Mouse (Mus musculus) neural tube, embryonic 14.5 days (tissue): ENCODE data around the gene Cog7. TPM values are rescaled to one million over a fixed set of nuclear protein-coding genes. Genes with fewer than 3 reads are reported as not detected.

ENCODE experiments used
- ATAC-seq: fragments of 200-750 bp; cut with Nextera tagmentation; 2 replicates; pipeline ENCODE4 v1.8.0; 2017; ENCODE audit warnings: low read depth, mild to moderate bottlenecking, moderate TSS enrichment, moderate library complexity
- H3K27ac ChIP-seq: fragments of 300-500 bp; sonication (generic); 2 replicates; pipeline ENCODE4 v1.5.1; 2014; ENCODE audit warnings: low read depth, mild to moderate bottlenecking, control low read depth, low read length, moderate library complexity, mixed read lengths
- H3K27me3 ChIP-seq: fragments of 300-500 bp; sonication (generic); 2 replicates; pipeline ENCODE4 v1.6.1; 2014; ENCODE audit warnings: low read length; ENCODE audit not compliant: control insufficient read depth, insufficient read depth
- H3K36me3 ChIP-seq: fragments of 300-500 bp; sonication (generic); 2 replicates; pipeline ENCODE4 v1.6.1; 2014; ENCODE audit warnings: low read length, mixed read lengths; ENCODE audit not compliant: control insufficient read depth, insufficient read depth
- H3K4me1 ChIP-seq: fragments of 300-500 bp; sonication (generic); 2 replicates; pipeline ENCODE4 v1.6.1; 2014; ENCODE audit warnings: low read length; ENCODE audit not compliant: control insufficient read depth, insufficient read depth
- H3K4me2 ChIP-seq: fragments of 300-500 bp; sonication (generic); 2 replicates; pipeline ENCODE4 v1.6.1; 2014; ENCODE audit warnings: mild to moderate bottlenecking, low read depth, low read length, control low read depth
- H3K4me3 ChIP-seq: fragments of 300-500 bp; sonication (generic); 2 replicates; pipeline ENCODE4 v1.5.1; 2014; ENCODE audit warnings: low read depth, low read length, control low read depth, mixed read lengths
- H3K9ac ChIP-seq: fragments of 300-500 bp; sonication (generic); replicated peaks from 2 replicates; pipeline ENCODE4 v1.6.1; 2014; ENCODE audit warnings: low read depth, mild to moderate bottlenecking, control low read depth, low read length, mixed read lengths
- H3K9me3 ChIP-seq: fragments of 300-500 bp; sonication (generic); 2 replicates; pipeline ENCODE4 v1.6.1; 2016; ENCODE audit warnings: low read length; ENCODE audit not compliant: control insufficient read depth
- WGBS: fragments of 180-500 bp; shearing (Covaris S2); extraction: QIAGEN DNeasy Blood & Tissue Kit; methylation state at CpG from one replicate; pipeline ENCODE4 v1.1.7; 2014; 5-methylcytosine and 5-hydroxymethylcytosine counted together
- polyA plus RNA-seq: library from polyadenylated mRNA; unstranded; fragments of >200 nt; fragmentation: Nextera tagmentation; extraction: Ambion mirVana; gene quantifications from 2 replicates; pipeline ENCODE4 v1.2.1, GENCODE M21; 2014

Gene Cog7
- polyA plus RNA-seq, 1 experiment from 2014 or later, result 30.1 TPM

GRCm38 (mm10) chr7:122012949-122013348 lies 31.4 kb upstream of the Cog7 start:
- Histone ChIP-seq H3K4me2 (no peak overlapping the region), H3K27me3 (no peaks in the 10 kb centered on the region), H3K9me3 (no peaks in the 10 kb centered on the region), H3K9ac (no peak overlapping the region), H3K27ac (no peak overlapping the region), H3K4me3 (no peak overlapping the region), H3K36me3 (peaks cover 23% of the 10 kb centered on the region; the same call in 1 of the 2 replicates), H3K4me1 (peaks cover 8% of the 10 kb centered on the region)
- no peak for ATAC-seq
- WGBS, result 90% methylated on average over 10 of the region's 10 CpGs

GRCm38 (mm10) chr7:122012370-122012769 lies 30.9 kb upstream of the Cog7 start:
- no peak overlapping the region for H3K4me2 ChIP-seq
- ATAC-seq, result no peak
- WGBS, result 93% methylated on average over 4 of the region's 4 CpGs
- peaks cover 8% of the 10 kb centered on the region for H3K4me1 ChIP-seq
- H3K4me3 ChIP-seq, result no peak overlapping the region
- no peaks in the 10 kb centered on the region for H3K27me3 ChIP-seq
- no peak overlapping the region for H3K27ac ChIP-seq
- H3K36me3 ChIP-seq, result peaks cover 20% of the 10 kb centered on the region; the same call in 1 of the 2 replicates
- no peaks in the 10 kb centered on the region for H3K9me3 ChIP-seq
- H3K9ac ChIP-seq, result no peak overlapping the region

GRCm38 (mm10) chr7:122000396-122000795 lies 18.9 kb upstream of the Cog7 start:
- no peaks in the 10 kb centered on the region for H3K9me3 ChIP-seq
- no peak overlapping the region for H3K4me2 ChIP-seq
- WGBS, result 75% methylated on average over 8 of the region's 8 CpGs
- no peak overlapping the region for H3K27ac ChIP-seq
- no peaks in the 10 kb centered on the region for H3K27me3 ChIP-seq
- peaks cover 62% of the 10 kb centered on the region for H3K36me3 ChIP-seq
- H3K4me1 ChIP-seq, result no peaks in the 10 kb centered on the region
- ATAC-seq, result no peak
- no peak overlapping the region for H3K9ac ChIP-seq
- H3K4me3 ChIP-seq, result no peak overlapping the region

- 90% methylated on average over 5 of the region's 5 CpGs for WGBS
- H3K4me3 ChIP-seq, result no peak overlapping the region
Measured at GRCm38 (mm10) chr7:121995961-121996360, 14.4 kb upstream of the Cog7 start.

GRCm38 (mm10) chr7:121975031-121975430 lies 6.5 kb downstream of the Cog7 start:
- no peaks in the 10 kb centered on the region for H3K9me3 ChIP-seq
- no peak overlapping the region for H3K4me3 ChIP-seq
- no peaks in the 10 kb centered on the region for H3K4me1 ChIP-seq
- no peak; the same call in 1 of the 2 replicates for ATAC-seq
- H3K27me3 ChIP-seq, result no peaks in the 10 kb centered on the region
- H3K4me2 ChIP-seq, result no peak overlapping the region
- no peak overlapping the region for H3K27ac ChIP-seq
- peaks cover 6% of the 10 kb centered on the region for H3K36me3 ChIP-seq
- WGBS, result 58% methylated on average over 4 of the region's 4 CpGs
- no peak overlapping the region for H3K9ac ChIP-seq

More at GRCm38 (mm10) chr7:121995961-121996360, 14.4 kb upstream of the Cog7 start:
- H3K9ac ChIP-seq, result no peak overlapping the region
- no peak overlapping the region for H3K27ac ChIP-seq
- no peak for ATAC-seq
- peaks cover 65% of the 10 kb centered on the region for H3K36me3 ChIP-seq
- H3K4me2 ChIP-seq, result no peak overlapping the region
- no peaks in the 10 kb centered on the region for H3K4me1 ChIP-seq
- H3K9me3 ChIP-seq, result no peaks in the 10 kb centered on the region
- H3K27me3 ChIP-seq, result no peaks in the 10 kb centered on the region

- Histone ChIP-seq H3K4me1 (no peaks in the 10 kb centered on the region), H3K27ac (no peak overlapping the region), H3K4me3 (no peak overlapping the region), H3K27me3 (no peaks in the 10 kb centered on the region), H3K9ac (no peak overlapping the region), H3K9me3 (no peaks in the 10 kb centered on the region), H3K4me2 (no peak overlapping the region), H3K36me3 (peaks cover 7% of the 10 kb centered on the region)
- 88% methylated on average over 3 of the region's 3 CpGs for WGBS
- ATAC-seq, result no peak
Measured at GRCm38 (mm10) chr7:121971698-121972097, 9.8 kb downstream of the Cog7 start.

- Histone ChIP-seq H3K9ac (no peak overlapping the region), H3K4me3 (no peak overlapping the region), H3K4me1 (no peaks in the 10 kb centered on the region), H3K4me2 (no peak overlapping the region), H3K36me3 (peaks cover 7% of the 10 kb centered on the region), H3K9me3 (no peaks in the 10 kb centered on the region), H3K27ac (no peak overlapping the region), H3K27me3 (no peaks in the 10 kb centered on the region)
- ATAC-seq, result no peak
- 94% methylated on average over 9 of the region's 9 CpGs for WGBS
Measured at GRCm38 (mm10) chr7:121970250-121970649, 11.3 kb downstream of the Cog7 start.

- Histone ChIP-seq H3K9ac (no peak overlapping the region), H3K4me2 (no peak overlapping the region), H3K4me1 (no peaks in the 10 kb centered on the region), H3K9me3 (no peaks in the 10 kb centered on the region), H3K27ac (no peak overlapping the region), H3K4me3 (no peak overlapping the region), H3K27me3 (no peaks in the 10 kb centered on the region), H3K36me3 (peaks cover 7% of the 10 kb centered on the region)
- WGBS, result 91% methylated on average over 9 of the region's 9 CpGs
- ATAC-seq, result no peak
Measured at GRCm38 (mm10) chr7:121968816-121969215, 12.7 kb downstream of the Cog7 start.

- no peaks in the 10 kb centered on the region for H3K4me1 ChIP-seq
- no peak overlapping the region for H3K9ac ChIP-seq
- H3K4me3 ChIP-seq, result no peak overlapping the region
- H3K27me3 ChIP-seq, result no peaks in the 10 kb centered on the region
- ATAC-seq, result no peak
- H3K36me3 ChIP-seq, result peaks cover 7% of the 10 kb centered on the region
- H3K9me3 ChIP-seq, result no peaks in the 10 kb centered on the region
- H3K27ac ChIP-seq, result no peak overlapping the region
- WGBS, result 85% methylated on average over 8 of the region's 8 CpGs
- H3K4me2 ChIP-seq, result no peak overlapping the region
Measured at GRCm38 (mm10) chr7:121968242-121968641, 13.3 kb downstream of the Cog7 start.
